Mouse (Mus musculus) E14TG2a.4 (cell line): ENCODE data around the gene Zbtb32.
A peak's percentile ranks its signal among the peaks of the same experiment; 100 is the strongest.

Source experiments
- H3K27me3 ChIP-seq: 2 replicates; pipeline ENCODE4 v1.6.1; 2014; ENCODE audit warnings: low read length, control low read depth; ENCODE audit not compliant: insufficient read depth
- H3K36me3 ChIP-seq: 2 replicates; pipeline ENCODE4 v1.6.1; 2014; ENCODE audit warnings: low read length, control low read depth; ENCODE audit not compliant: insufficient read depth
- H3K4me1 ChIP-seq: replicated peaks from 2 replicates; pipeline ENCODE4 v1.6.1; 2014; ENCODE audit warnings: low read depth, low read length, control low read depth
- H3K4me3 ChIP-seq: replicated peaks from 2 replicates; pipeline ENCODE4 v1.5.1; 2014; ENCODE audit warnings: mild to moderate bottlenecking, low read length
- H3K9me3 ChIP-seq: 2 replicates; pipeline ENCODE4 v1.6.1; 2014; ENCODE audit warnings: low read length, control low read depth
- CTCF ChIP-seq: conservative IDR thresholded peaks from 2 replicates; pipeline ENCODE4 v1.5.1; 2014; ENCODE audit warnings: low read length
- NANOG ChIP-seq: IDR thresholded peaks from 2 replicates; pipeline ENCODE4 v1.6.1; 2014; ENCODE audit warnings: borderline replicate concordance, low read length, mixed read lengths
- POU5F1 ChIP-seq: IDR thresholded peaks from 2 replicates; pipeline ENCODE4 v1.6.1; 2014; ENCODE audit warnings: low read length, borderline replicate concordance

Gene Zbtb32

GRCm38 (mm10) chr7:30559443-30559954, 39.2 kb downstream of the Zbtb32 start, which contains the start of gene Lin37:
Gene Lin37 (minus strand): TSS chr7:30559838.
- Histone ChIP-seq H3K36me3 (peaks cover 44% of the 10 kb centered on the region), H3K4me3 (peak within 1 kb of the TSS; percentile 90), H3K27me3 (no peaks in the 10 kb centered on the region), H3K9me3 (no peaks in the 10 kb centered on the region), H3K4me1 (peaks cover 73% of the 10 kb centered on the region)
- TF ChIP-seq CTCF (no peak), NANOG (no peak), POU5F1 (no peak)

GRCm38 (mm10) chr7:30558656-30559442, 39.9 kb downstream of the Zbtb32 start:
- H3K36me3 ChIP-seq = peaks cover 43% of the 10 kb centered on the region
- no peaks in the 10 kb centered on the region for H3K27me3 ChIP-seq
- H3K4me1 ChIP-seq = peaks cover 73% of the 10 kb centered on the region
- H3K9me3 ChIP-seq = no peaks in the 10 kb centered on the region
- H3K4me3 ChIP-seq = peak overlapping the region; percentile 90
- TF ChIP-seq NANOG (no peak), POU5F1 (no peak), CTCF (no peak)

GRCm38 (mm10) chr7:30557901-30558514, 40.7 kb downstream of the Zbtb32 start:
- peaks cover 43% of the 10 kb centered on the region for H3K36me3 ChIP-seq
- H3K27me3 ChIP-seq = no peaks in the 10 kb centered on the region
- no peak for TF ChIP-seq POU5F1
- TF ChIP-seq CTCF = no peak
- no peak for TF ChIP-seq NANOG
- no peaks in the 10 kb centered on the region for H3K9me3 ChIP-seq
- peak overlapping the region; percentile 90 for H3K4me3 ChIP-seq
- peaks cover 80% of the 10 kb centered on the region for H3K4me1 ChIP-seq

- H3K9me3 ChIP-seq = no peaks in the 10 kb centered on the region
- peaks cover 43% of the 10 kb centered on the region for H3K36me3 ChIP-seq
- H3K27me3 ChIP-seq = no peaks in the 10 kb centered on the region
- H3K4me3 ChIP-seq = no peak overlapping the region; the same call in 1 of the 2 replicates
- no peak for TF ChIP-seq CTCF
- TF ChIP-seq NANOG = no peak
- TF ChIP-seq POU5F1 = no peak
- H3K4me1 ChIP-seq = peaks cover 80% of the 10 kb centered on the region
Observed at GRCm38 (mm10) chr7:30556894-30557536, 41.7 kb downstream of the Zbtb32 start.

- TF ChIP-seq POU5F1 (no peak), NANOG (no peak), CTCF (no peak)
- peak overlapping the region; percentile 88 for H3K4me3 ChIP-seq
- H3K4me1 ChIP-seq = peaks cover 72% of the 10 kb centered on the region
- peaks cover 45% of the 10 kb centered on the region for H3K36me3 ChIP-seq
- no peaks in the 10 kb centered on the region for H3K9me3 ChIP-seq
- H3K27me3 ChIP-seq = no peaks in the 10 kb centered on the region
Observed at GRCm38 (mm10) chr7:30553810-30554584, 44.7 kb downstream of the Zbtb32 start.

- H3K4me3 ChIP-seq = peak overlapping the region; percentile 88
- H3K9me3 ChIP-seq = no peaks in the 10 kb centered on the region
- peaks cover 54% of the 10 kb centered on the region for H3K36me3 ChIP-seq
- TF ChIP-seq POU5F1 (no peak), CTCF (no peak), NANOG (no peak)
- H3K4me1 ChIP-seq = peaks cover 63% of the 10 kb centered on the region
- no peaks in the 10 kb centered on the region for H3K27me3 ChIP-seq
Observed at GRCm38 (mm10) chr7:30553021-30553589, 45.6 kb downstream of the Zbtb32 start.

DNA sequence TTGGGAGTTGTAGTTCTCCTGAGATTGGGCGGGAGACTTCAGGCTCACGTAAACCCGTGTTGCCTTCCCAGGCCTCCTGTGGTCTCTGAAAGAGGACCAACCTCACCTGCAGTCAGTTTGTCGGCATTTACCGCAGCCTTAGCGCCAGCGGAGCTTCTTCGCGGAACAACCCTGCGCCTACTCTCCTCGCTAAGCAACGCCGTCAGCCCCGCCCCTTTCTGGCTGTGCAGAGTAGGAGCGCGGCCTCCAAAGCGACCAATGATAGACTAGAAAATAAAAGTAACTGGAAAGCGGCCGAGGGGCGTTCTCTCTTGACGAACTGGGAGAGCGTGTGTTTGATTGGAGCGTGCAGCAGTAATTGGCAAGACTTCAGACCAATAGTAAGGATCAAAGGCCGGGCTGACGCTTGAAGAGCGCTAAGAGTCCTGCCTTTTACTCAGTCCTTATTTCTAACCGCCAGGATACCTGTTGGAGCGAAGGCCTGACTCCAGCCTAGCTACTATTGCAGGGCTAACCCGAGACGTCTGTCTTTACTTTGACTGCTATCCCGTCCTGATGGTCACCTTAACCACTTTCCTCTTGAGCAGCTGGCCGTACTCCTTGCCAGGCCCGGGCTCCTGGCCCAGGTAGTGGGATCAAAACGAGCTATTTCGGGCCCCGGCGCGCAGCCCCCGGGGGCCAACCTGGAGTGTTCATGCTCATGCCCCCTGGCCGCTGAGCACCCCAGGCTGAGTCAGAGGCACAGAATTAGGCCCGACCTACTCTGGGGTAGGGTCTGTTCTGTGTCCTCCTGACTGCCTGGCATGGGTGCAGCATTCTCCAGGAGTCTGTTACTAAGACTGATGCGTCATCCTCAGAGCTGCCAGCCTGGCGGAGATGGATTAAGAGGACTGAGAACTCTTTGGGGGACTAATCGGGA, 46.3 kb downstream of the Zbtb32 start, which contains the start of the genes Hspb6 and Proser3:
Gene Hspb6 (plus strand): TSS at position 77 of the 919 bp plus-strand sequence.
Gene Proser3 (minus strand): TSS at position 198 of the 919 bp plus-strand sequence.
- Histone ChIP-seq H3K4me3 (peak within 1 kb of the TSS; percentile 88), H3K36me3 (peaks cover 55% of the 10 kb centered on the region), H3K4me1 (peaks cover 56% of the 10 kb centered on the region), H3K9me3 (no peaks in the 10 kb centered on the region), H3K27me3 (no peaks in the 10 kb centered on the region)
- TF ChIP-seq NANOG = no peak
- TF ChIP-seq CTCF = no peak
- TF ChIP-seq POU5F1 = no peak
